Mouse (Mus musculus): ENCODE results near the gene Tcaf2. TPM values are rescaled to one million over a fixed set of nuclear protein-coding genes. Genes with fewer than 3 reads are reported as not detected.
A peak's percentile ranks its signal among the peaks of the same experiment; 100 is the strongest.

Tcaf2 gene
- 2.5 and 3.7 TPM in 2 replicates for total RNA-seq (2012; rRNA removed)

- Histone ChIP-seq H3K9me3 (ENCODE audit: control insufficient read depth, insufficient read depth, low read depth, low read length) (no peaks in the 10 kb centered on the region), H3K4me1 (ENCODE audit: control insufficient read depth in 2 of 2, insufficient read depth in 2 of 2, low read length in 2 of 2, poor library complexity in 1 of 2) (no peaks in the 10 kb centered on the region), H3K9ac (ENCODE audit: insufficient read depth, low read depth, low read length, poor library complexity, severe bottlenecking) (no peak within 1 kb of the TSS; the same call in 1 of the 2 replicates), H3K4me3 (ENCODE audit: insufficient read depth in 1 of 2, low read depth in 1 of 2, low read length in 2 of 2, poor library complexity in 1 of 2, severe bottlenecking in 1 of 2) (peak within 1 kb of the TSS; percentile 63 to 85), H3K36me3 (ENCODE audit: control insufficient read depth, insufficient read depth, low read length, poor library complexity, severe bottlenecking) (no peaks in the 10 kb centered on the region), H3K27ac (ENCODE audit: insufficient read depth, low read depth, low read length, poor library complexity, severe bottlenecking) (no peak within 1 kb of the TSS)
- in situ Hi-C loops (cut with MboI; ENCODE audit: low sequenced_read_pairs in 2 of 2, unreplicated experiment in 2 of 2): loop anchor here in 1 of 2 experiments (25.0 kb wide), 1 partner anchor 217 kb away; no protein-coding TSS in a partner anchor
- TF ChIP-seq CHD2 (IDR thresholded peaks at IDR 0.05; ENCODE audit: low read depth, low read length) (no peak), ZNF384 (IDR thresholded peaks at IDR 0.05; ENCODE audit: low read depth, low read length) (no peak), ZC3H11A (IDR thresholded peaks at IDR 0.05; ENCODE audit: borderline replicate concordance, low read depth, low read length) (no peak), HCFC1 (IDR thresholded peaks at IDR 0.05; ENCODE audit: borderline replicate concordance, insufficient read depth, low read length) (no peak), MAFK (IDR thresholded peaks at IDR 0.05; ENCODE audit: insufficient read depth, low read depth, low read length) (no peak)
- DNase-seq (ENCODE audit: low read depth, low spot score): peak; percentile 93
Measured at GRCm38 (mm10) chr6:42644912-42645549, at the start of gene Tcaf2. TSS of gene Tcaf2 (minus strand) at chr6:42645254.

- peak overlapping the region; percentile 76 to 80 for H3K4me3 ChIP-seq (ENCODE audit: insufficient read depth in 1 of 2, low read depth in 1 of 2, low read length in 2 of 2, poor library complexity in 1 of 2, severe bottlenecking in 1 of 2)
- H3K27ac ChIP-seq (ENCODE audit: insufficient read depth, low read depth, low read length, poor library complexity, severe bottlenecking): no peak overlapping the region
- 0 out of 4 replicates have a peak, but pooled peaks cover 0 to 3% of the 10 kb centered on the region in 2 experiments for H3K4me1 ChIP-seq (ENCODE audit: control insufficient read depth in 2 of 2, insufficient read depth in 2 of 2, low read length in 2 of 2, poor library complexity in 1 of 2)
- no peaks in the 10 kb centered on the region for H3K36me3 ChIP-seq (ENCODE audit: control insufficient read depth, insufficient read depth, low read length, poor library complexity, severe bottlenecking)
- in situ Hi-C loops (cut with MboI; ENCODE audit: low sequenced_read_pairs in 2 of 2, unreplicated experiment in 2 of 2): no loop called here
- TF ChIP-seq CHD2 (IDR thresholded peaks at IDR 0.05; ENCODE audit: low read depth, low read length) (no peak), ZC3H11A (IDR thresholded peaks at IDR 0.05; ENCODE audit: borderline replicate concordance, low read depth, low read length) (no peak), HCFC1 (IDR thresholded peaks at IDR 0.05; ENCODE audit: borderline replicate concordance, insufficient read depth, low read length) (no peak), ZNF384 (IDR thresholded peaks at IDR 0.05; ENCODE audit: low read depth, low read length) (no peak), MAFK (IDR thresholded peaks at IDR 0.05; ENCODE audit: insufficient read depth, low read depth, low read length) (no peak)
- DNase-seq (ENCODE audit: low read depth, low spot score): peak; percentile 69
- peak overlapping the region; percentile 65 for H3K9ac ChIP-seq (ENCODE audit: insufficient read depth, low read depth, low read length, poor library complexity, severe bottlenecking)
- H3K9me3 ChIP-seq (ENCODE audit: control insufficient read depth, insufficient read depth, low read depth, low read length): no peaks in the 10 kb centered on the region
Measured at GRCm38 (mm10) chr6:42692517-42693190, 47.6 kb upstream of the Tcaf2 start.

DNA sequence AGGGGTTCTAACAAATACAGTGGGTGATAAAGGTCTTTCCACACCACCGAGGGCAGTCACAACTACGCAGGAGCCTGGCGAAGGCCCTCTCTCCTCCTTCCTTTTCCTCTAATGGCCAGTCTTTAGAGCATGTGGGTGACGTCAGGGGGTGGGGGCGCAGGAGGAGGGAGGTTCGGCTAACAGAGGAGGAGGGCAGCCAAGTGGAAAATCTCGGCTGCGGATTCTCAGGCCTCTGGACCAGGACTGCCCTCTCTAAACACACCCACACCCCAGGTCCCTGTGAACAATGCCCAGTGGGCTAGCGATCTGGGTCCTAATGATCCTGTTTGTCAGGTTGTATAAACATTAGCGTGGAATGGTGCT lies 47.1 kb upstream of the Tcaf2 start:
- H3K27ac ChIP-seq (ENCODE audit: insufficient read depth, low read depth, low read length, poor library complexity, severe bottlenecking): no peak overlapping the region
- in situ Hi-C loops (cut with MboI; ENCODE audit: low sequenced_read_pairs in 2 of 2, unreplicated experiment in 2 of 2): no loop called here
- H3K9ac ChIP-seq (ENCODE audit: insufficient read depth, low read depth, low read length, poor library complexity, severe bottlenecking): peak overlapping the region; percentile 65; the same call in 1 of the 2 replicates
- TF ChIP-seq HCFC1 (IDR thresholded peaks at IDR 0.05; ENCODE audit: borderline replicate concordance, insufficient read depth, low read length): no peak
- no peak for TF ChIP-seq MAFK (IDR thresholded peaks at IDR 0.05; ENCODE audit: insufficient read depth, low read depth, low read length)
- no peak for TF ChIP-seq CHD2 (IDR thresholded peaks at IDR 0.05; ENCODE audit: low read depth, low read length)
- no peak for TF ChIP-seq ZC3H11A (IDR thresholded peaks at IDR 0.05; ENCODE audit: borderline replicate concordance, low read depth, low read length)
- no peak for TF ChIP-seq ZNF384 (IDR thresholded peaks at IDR 0.05; ENCODE audit: low read depth, low read length)
- 0 out of 4 replicates have a peak, but pooled peaks cover 0 to 3% of the 10 kb centered on the region in 2 experiments for H3K4me1 ChIP-seq (ENCODE audit: control insufficient read depth in 2 of 2, insufficient read depth in 2 of 2, low read length in 2 of 2, poor library complexity in 1 of 2)
- H3K4me3 ChIP-seq (ENCODE audit: insufficient read depth in 1 of 2, low read depth in 1 of 2, low read length in 2 of 2, poor library complexity in 1 of 2, severe bottlenecking in 1 of 2): peak overlapping the region; percentile 76 to 80
- no peaks in the 10 kb centered on the region for H3K9me3 ChIP-seq (ENCODE audit: control insufficient read depth, insufficient read depth, low read depth, low read length)
- no peaks in the 10 kb centered on the region for H3K36me3 ChIP-seq (ENCODE audit: control insufficient read depth, insufficient read depth, low read length, poor library complexity, severe bottlenecking)
- DNase-seq (ENCODE audit: low read depth, low spot score): peak; percentile 29

GRCm38 (mm10) chr6:42689761-42690160 lies 44.7 kb upstream of the Tcaf2 start:
- Histone ChIP-seq H3K9me3 (ENCODE audit: control insufficient read depth, insufficient read depth, low read depth, low read length) (no peaks in the 10 kb centered on the region), H3K36me3 (ENCODE audit: control insufficient read depth, insufficient read depth, low read length, poor library complexity, severe bottlenecking) (no peaks in the 10 kb centered on the region), H3K27ac (ENCODE audit: insufficient read depth, low read depth, low read length, poor library complexity, severe bottlenecking) (no peak overlapping the region), H3K4me3 (ENCODE audit: insufficient read depth in 1 of 2, low read depth in 1 of 2, low read length in 2 of 2, poor library complexity in 1 of 2, severe bottlenecking in 1 of 2) (no peak overlapping the region), H3K4me1 (ENCODE audit: control insufficient read depth in 2 of 2, insufficient read depth in 2 of 2, low read length in 2 of 2, poor library complexity in 1 of 2) (0 out of 4 replicates have a peak, but pooled peaks cover 0 to 3% of the 10 kb centered on the region in 2 experiments), H3K9ac (ENCODE audit: insufficient read depth, low read depth, low read length, poor library complexity, severe bottlenecking) (no peak overlapping the region)
- DNase-seq (ENCODE audit: low read depth, low spot score): no peak
- in situ Hi-C loops (cut with MboI; ENCODE audit: low sequenced_read_pairs in 2 of 2, unreplicated experiment in 2 of 2): no loop called here
- no peak for TF ChIP-seq CHD2 (IDR thresholded peaks at IDR 0.05; ENCODE audit: low read depth, low read length)
- no peak for TF ChIP-seq MAFK (IDR thresholded peaks at IDR 0.05; ENCODE audit: insufficient read depth, low read depth, low read length)
- no peak for TF ChIP-seq HCFC1 (IDR thresholded peaks at IDR 0.05; ENCODE audit: borderline replicate concordance, insufficient read depth, low read length)
- no peak for TF ChIP-seq ZNF384 (IDR thresholded peaks at IDR 0.05; ENCODE audit: low read depth, low read length)
- TF ChIP-seq ZC3H11A (IDR thresholded peaks at IDR 0.05; ENCODE audit: borderline replicate concordance, low read depth, low read length): no peak

All from ES-E14 (cell line).